Mouse (Mus musculus) embryonic stem cell, embryonic (primary cell): Measurements from ENCODE around the gene Ccdc86.

Experiments
- CTCF ChIA-PET, 4 experiments: fragments of 300-600 bp in 2 of 4; fragments of 350-600 bp in 2 of 4; sonication (Branson Sonifier 250); formaldehyde crosslinking; loops; one replicate each; lab custom pipeline; 2022; ENCODE audit warnings: inconsistent platforms in 2 of 4; lab: Charles Lee
- POLR2A ChIA-PET, 4 experiments: fragments of 300-600 bp in 2 of 4; fragments of 350-600 bp in 2 of 4; sonication (Branson Sonifier 250); formaldehyde crosslinking; loops; one replicate each; lab custom pipeline; 2022; ENCODE audit warnings: antibody characterized with exemption in 4 of 4, inconsistent platforms in 1 of 4; lab: Charles Lee

Ccdc86 gene

DNA sequence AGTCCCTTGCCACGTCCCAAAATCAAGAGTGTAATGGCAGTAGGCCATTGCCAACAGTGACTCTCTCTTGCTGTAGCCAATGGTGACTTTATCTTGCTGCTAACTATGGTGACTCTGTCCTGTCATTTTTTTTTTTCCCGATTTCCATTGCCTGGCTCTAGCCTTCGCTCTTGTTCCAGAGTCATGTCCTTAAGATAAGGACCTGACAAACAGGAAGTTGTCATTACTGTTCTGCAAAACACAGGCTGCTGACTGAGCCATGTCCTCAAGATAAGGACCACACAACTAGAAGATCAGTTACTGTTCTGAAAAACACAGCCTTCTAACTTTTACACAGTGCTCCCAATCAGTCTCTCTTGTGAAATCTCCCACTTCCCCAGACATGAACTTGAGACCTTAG, 21.4 kb upstream of the Ccdc86 start:
- ChIA-PET POLR2A (interaction anchor here in 2 of 4 experiments (0.6 to 4.7 kb wide), 2 partner anchors 21 to 22 kb away, joined by 3 to 31 read pairs; partner anchors contain the start of gene Ccdc86 (in 1 of the 2)), CTCF (interaction anchor here in 1 of 4 experiments (0.6 kb wide), 1 partner anchor 21 kb away, joined by 4 read pairs; the partner anchor contains the start of gene Ccdc86)

DNA sequence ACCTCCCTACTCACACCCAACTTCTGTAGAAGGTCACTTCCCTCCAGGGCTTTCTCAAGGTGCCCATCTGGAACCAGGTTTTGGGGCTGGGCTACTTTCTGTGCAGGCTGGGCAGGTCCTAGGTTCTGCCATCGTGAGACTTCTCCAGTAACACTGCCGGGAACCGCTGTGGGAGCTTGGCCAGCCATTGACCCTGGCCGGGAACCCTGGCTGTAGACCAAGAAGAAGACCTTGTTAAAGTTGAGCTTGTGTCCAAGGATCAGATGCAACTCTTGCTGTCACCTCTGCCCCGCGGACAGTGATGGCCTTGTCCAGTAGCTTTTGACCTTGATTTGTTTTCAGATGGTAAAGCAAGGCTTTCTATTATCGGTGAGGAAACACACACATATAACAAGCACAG, 19.5 kb upstream of the Ccdc86 start:
- ChIA-PET CTCF (interaction anchor here in 2 of 4 experiments (1.8 to 2.0 kb wide), 3 partner anchors 8 to 14 kb away, joined by 5 to 9 read pairs (median 7); no protein-coding TSS in a partner anchor), POLR2A (interaction anchor here in 2 of 4 experiments (0.6 to 3.9 kb wide), 3 partner anchors 11 to 58 kb away, joined by 3 to 14 read pairs (median 4); partner anchors contain the start of gene Ccdc86 (in 1 of the 2))

GRCm38 (mm10) chr19:10965721-10966120, 16.7 kb upstream of the Ccdc86 start:
- POLR2A ChIA-PET: interaction anchor here in 3 of 4 experiments (0.5 to 3.9 kb wide), 7 partner anchors 9 to 169 kb away, joined by 3 to 14 read pairs (median 3); partner anchors contain the start of gene Ccdc86 (in 1 of the 3)

GRCm38 (mm10) chr19:10959978-10960346, 10.9 kb upstream of the Ccdc86 start:
- CTCF ChIA-PET: interaction anchor here in 3 of 4 experiments (0.6 to 3.4 kb wide), 17 partner anchors 10 to 322 kb away, joined by 3 to 22 read pairs (median 4); partner anchors contain the start of genes Ccdc86 (in 1 of the 3) and Ms4a10 (in 1 of the 3)
- POLR2A ChIA-PET: interaction anchor here in 3 of 4 experiments (0.6 to 3.1 kb wide), 7 partner anchors 11 to 23 kb away, joined by 3 to 19 read pairs (median 3); partner anchors contain the start of genes Ccdc86 (in 2 of the 3) and Ptgdr2 (in 1 of the 3)

More at GRCm38 (mm10) chr19:10965721-10966120, 16.7 kb upstream of the Ccdc86 start:
- CTCF ChIA-PET: interaction anchor here in 2 of 4 experiments (1.1 to 2.0 kb wide), 3 partner anchors 11 to 14 kb away, joined by 3 to 15 read pairs (median 6); no protein-coding TSS in a partner anchor

- POLR2A ChIA-PET: interaction anchor here (0.6 to 3.1 kb wide), 10 partner anchors 10 to 78 kb away, joined by 3 to 19 read pairs (median 3); partner anchors contain the start of genes Ccdc86 (in 3 of the 4) and Ptgdr2 (in 1 of the 4)
- CTCF ChIA-PET: interaction anchor here (0.6 to 3.4 kb wide), 28 partner anchors 10 to 1072 kb away, joined by 3 to 22 read pairs (median 4); partner anchors contain the start of genes Ccdc86 (in 1 of the 4) and Ms4a10 (in 1 of the 4)
Observed at GRCm38 (mm10) chr19:10959085-10959977, 10.3 kb upstream of the Ccdc86 start.

DNA sequence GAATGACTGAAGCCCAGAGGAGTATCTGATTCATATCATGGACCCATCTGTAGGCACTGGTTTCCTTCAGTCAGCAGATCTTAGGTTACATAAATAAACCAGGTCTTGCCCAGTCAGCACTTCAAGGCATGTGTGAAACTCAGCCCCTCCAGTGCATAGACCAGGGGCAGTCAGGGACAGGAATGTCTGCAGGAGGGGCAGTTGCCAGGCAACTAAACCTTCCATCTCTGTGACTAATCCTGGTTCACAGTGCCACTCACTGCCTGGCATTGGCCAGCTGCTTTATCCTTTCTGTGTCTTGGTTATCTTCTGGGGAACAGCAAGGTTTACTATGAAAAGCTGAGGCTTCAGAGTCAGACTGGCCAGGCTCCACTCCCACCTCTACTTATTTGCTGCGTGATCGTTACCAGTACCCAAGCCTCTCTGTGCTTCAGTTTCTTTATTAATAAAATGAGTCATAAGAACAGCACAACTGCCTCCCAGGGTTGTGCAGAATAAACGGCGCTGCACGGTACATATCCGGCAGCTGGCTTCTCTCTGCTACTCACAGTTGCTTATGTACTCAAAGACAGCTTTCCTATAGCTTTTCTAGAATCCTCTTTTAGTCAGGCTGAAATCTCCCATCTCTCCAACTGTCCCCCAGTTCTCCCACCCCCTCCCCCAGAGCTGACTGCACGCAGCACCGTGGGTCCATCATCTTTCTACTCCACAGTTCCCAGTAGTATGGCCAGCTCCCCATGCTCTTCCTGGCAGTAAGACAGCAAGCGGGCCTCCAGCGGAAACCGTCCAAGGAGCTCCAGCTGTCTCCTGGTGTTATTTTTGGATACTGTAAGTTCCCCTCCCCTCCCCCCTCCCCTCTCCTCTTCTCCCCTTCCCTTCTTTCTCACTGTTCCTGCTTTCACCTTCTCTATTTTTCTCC, 3.2 kb upstream of the Ccdc86 start:
- CTCF ChIA-PET: interaction anchor here (0.6 to 1.3 kb wide), 10 partner anchors 11 to 983 kb away, joined by 3 to 8 read pairs (median 4); partner anchors contain the start of gene Ptgdr2 (in 1 of the 4)
- POLR2A ChIA-PET: interaction anchor here in 3 of 4 experiments (0.6 to 2.2 kb wide), 10 partner anchors 7 to 669 kb away, joined by 3 to 6 read pairs (median 4); no protein-coding TSS in a partner anchor

GRCm38 (mm10) chr19:10949558-10949957, 492 bp upstream of the Ccdc86 start:
- POLR2A ChIA-PET: interaction anchor here (0.6 to 3.1 kb wide), 61 partner anchors 8 to 1016 kb away, joined by 3 to 31 read pairs (median 4); partner anchors contain the start of genes Ms4a10 (in 2 of the 4), Prpf19 (in 2 of the 4), Ptgdr2 (in 2 of the 4) and Cpsf7 (in 1 of the 4)
- CTCF ChIA-PET: interaction anchor here in 2 of 4 experiments (0.6 to 1.9 kb wide), 15 partner anchors 8 to 708 kb away, joined by 3 to 13 read pairs (median 4); partner anchors contain the start of genes Lrrc10b (in 1 of the 2), Prpf19 (in 1 of the 2) and Ptgdr2 (in 1 of the 2)

GRCm38 (mm10) chr19:10948416-10948815, 650 bp downstream of the Ccdc86 start:
- POLR2A ChIA-PET: interaction anchor here in 3 of 4 experiments (0.6 to 3.1 kb wide), 25 partner anchors 9 to 346 kb away, joined by 3 to 31 read pairs (median 5); partner anchors contain the start of genes Ptgdr2 (in 2 of the 3), Ms4a10 (in 1 of the 3), Prpf19 (in 1 of the 3) and Zp1 (in 1 of the 3)
- CTCF ChIA-PET: interaction anchor here in 3 of 4 experiments (1.0 to 1.9 kb wide), 6 partner anchors 28 to 234 kb away, joined by 3 to 13 read pairs (median 4); no protein-coding TSS in a partner anchor

- CTCF ChIA-PET: no interaction called here
- POLR2A ChIA-PET: interaction anchor here (0.7 to 3.1 kb wide), 10 partner anchors 10 to 271 kb away, joined by 3 to 17 read pairs (median 4); partner anchors contain the start of gene Prpf19 (in 1 of the 4)
Observed at GRCm38 (mm10) chr19:10947219-10947618, 1.8 kb downstream of the Ccdc86 start.

DNA sequence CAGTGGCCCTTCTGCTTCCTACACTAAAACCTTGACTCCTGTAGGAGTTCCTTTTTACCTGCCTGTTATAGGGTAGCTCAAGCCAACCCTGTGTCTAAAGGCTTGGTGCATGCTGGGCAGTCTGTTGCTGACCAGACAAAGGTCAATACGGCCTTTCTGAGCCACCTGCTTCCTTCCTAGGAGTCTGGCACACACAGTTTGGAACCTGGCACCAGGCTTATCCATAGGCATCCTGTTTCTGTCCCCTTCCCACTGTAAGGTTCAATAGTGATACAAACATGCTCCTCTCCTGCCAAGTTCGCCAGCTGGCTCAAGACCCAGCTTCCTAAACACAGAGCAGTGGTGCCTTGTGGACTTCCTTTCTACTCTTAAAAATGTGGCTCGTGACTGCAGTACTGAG, 2.6 kb downstream of the Ccdc86 start:
- POLR2A ChIA-PET: interaction anchor here in 3 of 4 experiments (0.7 to 1.7 kb wide), 8 partner anchors 13 to 342 kb away, joined by 3 to 5 read pairs (median 3); partner anchors contain the start of genes Ms4a10 (in 1 of the 3) and Prpf19 (in 1 of the 3)
- CTCF ChIA-PET: interaction anchor here in 2 of 4 experiments (0.8 to 1.4 kb wide), 3 partner anchors 10 to 564 kb away, joined by 3 read pairs; partner anchors contain the start of gene Ptgdr2 (in 1 of the 2)

GRCm38 (mm10) chr19:10943955-10944354, 5.1 kb downstream of the Ccdc86 start:
- ChIA-PET POLR2A (interaction anchor here in 2 of 4 experiments (0.7 to 1.7 kb wide), 2 partner anchors 8 to 10 kb away, joined by 5 to 6 read pairs; no protein-coding TSS in a partner anchor), CTCF (interaction anchor here in 1 of 4 experiments (1.0 kb wide), 1 partner anchor 8 kb away, joined by 3 read pairs; no protein-coding TSS in a partner anchor)

- POLR2A ChIA-PET: interaction anchor here (0.5 to 5.0 kb wide), 20 partner anchors 8 to 416 kb away, joined by 3 to 29 read pairs (median 3); partner anchors contain the start of genes Ccdc86 (in 3 of the 4), Cpsf7 (in 1 of the 4) and Prpf19 (in 1 of the 4)
- CTCF ChIA-PET: interaction anchor here in 2 of 4 experiments (0.9 to 2.3 kb wide), 6 partner anchors 11 to 38 kb away, joined by 3 to 9 read pairs (median 3); no protein-coding TSS in a partner anchor
Observed at GRCm38 (mm10) chr19:10940801-10941457, 8.1 kb downstream of the Ccdc86 start.

- POLR2A ChIA-PET: interaction anchor here in 3 of 4 experiments (1.1 to 5.0 kb wide), 8 partner anchors 9 to 415 kb away, joined by 3 to 29 read pairs (median 3); partner anchors contain the start of genes Ccdc86 (in 2 of the 3) and Cpsf7 (in 1 of the 3)
- CTCF ChIA-PET: interaction anchor here in 1 of 4 experiments (0.9 to 2.3 kb wide), 5 partner anchors 12 to 43 kb away, joined by 3 to 9 read pairs (median 3); no protein-coding TSS in a partner anchor
Observed at GRCm38 (mm10) chr19:10940097-10940800, 8.8 kb downstream of the Ccdc86 start.

DNA sequence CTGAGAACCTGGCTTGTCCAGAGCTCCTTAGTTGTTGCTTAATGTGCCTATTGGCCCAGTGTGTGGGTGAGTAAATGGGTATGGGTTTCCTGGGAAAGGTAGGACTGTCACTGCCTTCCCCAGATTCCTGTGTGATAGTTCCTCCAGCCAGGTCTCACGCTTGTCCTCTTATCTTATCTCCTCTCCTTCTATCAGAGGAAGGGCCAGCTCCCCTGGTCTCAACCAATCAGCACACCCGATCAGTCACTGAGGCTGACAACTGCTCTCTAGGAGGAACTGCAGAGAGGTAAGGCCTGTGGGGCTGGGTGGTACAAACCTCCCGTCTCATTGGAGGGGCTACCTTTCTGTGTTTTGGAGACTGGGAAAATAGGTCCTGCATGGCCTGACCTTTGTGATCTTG, 10.3 kb downstream of the Ccdc86 start:
- ChIA-PET CTCF (interaction anchor here in 3 of 4 experiments (1.2 to 2.4 kb wide), 5 partner anchors 31 to 41 kb away, joined by 3 to 15 read pairs (median 11); no protein-coding TSS in a partner anchor), POLR2A (interaction anchor here in 2 of 4 experiments (0.6 to 5.0 kb wide), 7 partner anchors 10 to 264 kb away, joined by 3 to 29 read pairs (median 4); partner anchors contain the start of gene Ccdc86 (in 2 of the 2))
